In the genomic region with DNA sequence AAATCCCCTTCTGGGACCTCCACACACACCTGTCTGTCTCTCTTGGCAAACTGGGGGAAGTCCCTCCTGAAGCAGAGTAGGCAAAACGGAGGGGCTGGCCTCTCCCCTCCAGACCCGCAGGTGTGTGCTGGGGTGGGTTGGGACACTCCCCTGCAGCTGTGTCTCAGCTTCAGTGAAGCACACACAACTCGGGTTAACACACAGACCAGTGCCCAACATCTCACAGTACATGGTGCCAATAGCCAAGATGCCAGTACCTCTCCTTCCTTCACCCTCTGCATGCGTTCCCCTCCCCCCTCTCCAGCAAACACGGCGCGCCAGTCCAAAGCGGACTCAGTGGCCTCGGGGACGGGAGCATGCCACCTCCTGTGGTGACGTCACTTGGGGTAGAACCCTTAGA, we compare ENCODE assay signal across 7 mouse cellular contexts. TPM values are rescaled to one million over a fixed set of nuclear protein-coding genes. Genes with fewer than 3 reads are reported as not detected.
DNase-seq lines count a peak whose midpoint lies in the region; ATAC-seq and TF ChIP-seq lines count a peak whose summit lies in the region.

A gene (plus strand): TSS at position 268 of the 400 bp plus-strand sequence.

- peak within 1 kb of the TSS; percentile 25 for H3K4me3 ChIP-seq in forebrain, postnatal 0 days (ENCODE audit: low read depth, low read length)
- peak within 1 kb of the TSS; percentile 40 for H3K4me3 ChIP-seq in limb, embryonic 12.5 days (replicated peaks)
- peak within 1 kb of the TSS; percentile 33 for H3K4me3 ChIP-seq in stomach, embryonic 15.5 days (replicated peaks)

- peak; percentile 46 for DNase-seq in retina, postnatal 1 day
- no peak for DNase-seq in retina, embryonic 14.5 days (ENCODE audit: low spot score)
- DNase-seq in forebrain, postnatal 0 days, result no peak
- no peak for DNase-seq in urinary bladder, adult 2 months (ENCODE audit: low spot score)
- DNase-seq in urinary bladder, postnatal 25 days (ENCODE audit: low spot score), result no peak

- peaks cover 75% of the 10 kb centered on the region for H3K27me3 ChIP-seq in forebrain, postnatal 0 days (ENCODE audit: insufficient read depth, low read length)
- peaks cover 100% of the 10 kb centered on the region for H3K27me3 ChIP-seq in limb, embryonic 12.5 days
- H3K27me3 ChIP-seq in stomach, embryonic 15.5 days (replicated peaks), result peaks cover 97% of the 10 kb centered on the region

- peak within 1 kb of the TSS; percentile 52 for H3K4me2 ChIP-seq in forebrain, postnatal 0 days (ENCODE audit: low read depth)
- H3K4me2 ChIP-seq in limb, embryonic 12.5 days, result peak within 1 kb of the TSS; percentile 65
- H3K4me2 ChIP-seq in stomach, embryonic 15.5 days, result peak within 1 kb of the TSS; percentile 60

- ATAC-seq in forebrain, postnatal 0 days, result peak; percentile 10; the same call in 1 of the 2 replicates
- ATAC-seq in limb, embryonic 12.5 days (ENCODE audit: insufficient number of reproducible peaks, insufficient read depth, low FRiP score, low TSS enrichment, low read depth), result no peak
- 0 out of 2 replicates have a peak, but pooled peaks have one; percentile 9 for ATAC-seq in stomach, embryonic 15.5 days (ENCODE audit: insufficient read depth, low FRiP score, low read depth)

- WGBS in forebrain, postnatal 0 days, result 3% methylated on average over 11 of the region's 11 CpGs
- WGBS in limb, embryonic 12.5 days, result 5% methylated on average over 11 of the region's 11 CpGs
- WGBS in stomach, embryonic 15.5 days, result 4% methylated on average over 11 of the region's 11 CpGs

- TF ChIP-seq CTCF in forebrain, postnatal 0 days (IDR thresholded peaks at IDR 0.05; ENCODE audit: low read depth), result no peak

- no peaks in the 10 kb centered on the region for H3K4me1 ChIP-seq in forebrain, postnatal 0 days (ENCODE audit: insufficient read depth)
- peaks cover 59% of the 10 kb centered on the region for H3K4me1 ChIP-seq in limb, embryonic 12.5 days (replicated peaks)
- H3K4me1 ChIP-seq in stomach, embryonic 15.5 days, result peaks cover 28% of the 10 kb centered on the region

- H3K9me3 ChIP-seq in forebrain, postnatal 0 days (ENCODE audit: low read length), result no peaks in the 10 kb centered on the region
- no peaks in the 10 kb centered on the region for H3K9me3 ChIP-seq in limb, embryonic 12.5 days
- H3K9me3 ChIP-seq in stomach, embryonic 15.5 days, result no peaks in the 10 kb centered on the region

- H3K36me3 ChIP-seq in forebrain, postnatal 0 days (ENCODE audit: insufficient read depth), result no peaks in the 10 kb centered on the region
- H3K36me3 ChIP-seq in limb, embryonic 12.5 days, result no peaks in the 10 kb centered on the region
- no peaks in the 10 kb centered on the region for H3K36me3 ChIP-seq in stomach, embryonic 15.5 days

- no peak within 1 kb of the TSS for H3K27ac ChIP-seq in forebrain, postnatal 0 days (ENCODE audit: low read depth, low read length)
- H3K27ac ChIP-seq in limb, embryonic 12.5 days, result no peak within 1 kb of the TSS
- H3K27ac ChIP-seq in stomach, embryonic 15.5 days, result no peak within 1 kb of the TSS

- 0 out of 2 replicates have a peak within 1 kb of the TSS, but pooled peaks have one; percentile 14 for H3K9ac ChIP-seq in forebrain, postnatal 0 days
- peak within 1 kb of the TSS; percentile 53 for H3K9ac ChIP-seq in limb, embryonic 12.5 days (replicated peaks)
- peak within 1 kb of the TSS; percentile 9; the same call in 1 of the 2 replicates for H3K9ac ChIP-seq in stomach, embryonic 15.5 days

RNA-seq across cellular contexts. Expression of the gene that starts here (rescaled TPM):
- total RNA-seq in forebrain, postnatal 0 days (2014; rRNA removed), result 0.15 and 0.19 TPM in 2 replicates
- polyA plus RNA-seq in forebrain, postnatal 0 days (2015; fragmentation: Nextera tagmentation; extraction: Ambion mirVana), result 0.21 and 0.23 TPM in 2 replicates
- 3.4 and 3.5 TPM in 2 replicates for polyA plus RNA-seq in limb, embryonic 12.5 days (2016; fragmentation: Nextera tagmentation; extraction: Ambion mirVana)
- polyA plus RNA-seq in stomach, embryonic 15.5 days (2015; fragmentation: Nextera tagmentation; extraction: Ambion mirVana), result 2.6 and 3.5 TPM in 2 replicates
- 0.94 and 1.4 TPM in 2 replicates for polyA plus RNA-seq in urinary bladder, adult 2 months (2012; rRNA removed)

Comparison
In these comparisons a context has a peak if more than half of its experiments do, and no peak if none do; other contexts are left out.
1. Peak in ATAC-seq, H3K4me3 ChIP-seq, H3K9ac ChIP-seq and H3K4me2 ChIP-seq in forebrain, postnatal 0 days; RNA of the gene not detected or under 1 TPM.